8 mouse cellular contexts compared by ENCODE assay signal in genomic region chrX:103532620-103533199, GRCm38 (mm10).
DNase-seq lines count a peak whose midpoint lies in the region; ATAC-seq and TF ChIP-seq lines count a peak whose summit lies in the region.
"Not testable (repeated sequence)": the region's sequence is repeated elsewhere in the genome, so short reads cannot be mapped to it uniquely, and the experiment has no call there.

No protein-coding gene starts in this region.

- H3K4me2 ChIP-seq in hindbrain, postnatal 0 days (ENCODE audit: low read depth, low read length); liver, embryonic 13.5 days; midbrain, embryonic 16.5 days (ENCODE audit: low read length); stomach, embryonic 14.5 days (replicated peaks; ENCODE audit: low read depth, low read length): not testable (repeated sequence)

- H3K27ac ChIP-seq in forebrain, embryonic 10.5 days = peak overlapping the region; percentile 91
- peak overlapping the region; percentile 80 for H3K27ac ChIP-seq in hindbrain, postnatal 0 days
- not testable (repeated sequence) for H3K27ac ChIP-seq in liver, embryonic 13.5 days
- peak overlapping the region; percentile 89 for H3K27ac ChIP-seq in midbrain, embryonic 16.5 days (ENCODE audit: low read length)
- H3K27ac ChIP-seq in stomach, embryonic 14.5 days (ENCODE audit: low read length) = peak overlapping the region; percentile 39; the same call in 1 of the 2 replicates

- WGBS in forebrain, embryonic 10.5 days = 0% methylated on average over 2 of the region's 2 CpGs
- WGBS in hindbrain, postnatal 0 days = 15% methylated on average over 1 of the region's 2 CpGs
- 57% methylated on average over 1 of the region's 2 CpGs for whole genome bisulfite sequencing in liver, embryonic 13.5 days (ENCODE audit: insufficient replicate concordance)
- WGBS in midbrain, embryonic 16.5 days = 10% methylated on average over 1 of the region's 2 CpGs
- WGBS in stomach, embryonic 14.5 days = 63% methylated on average over 1 of the region's 2 CpGs

- H3K4me1 ChIP-seq in forebrain, embryonic 10.5 days = peaks cover 57% of the 10 kb centered on the region
- not testable (repeated sequence) for H3K4me1 ChIP-seq in hindbrain, postnatal 0 days (ENCODE audit: insufficient read depth, low read length); liver, embryonic 13.5 days (replicated peaks); stomach, embryonic 14.5 days (ENCODE audit: control insufficient read depth, insufficient read depth, low read length)
- H3K4me1 ChIP-seq in midbrain, embryonic 16.5 days (ENCODE audit: control insufficient read depth, insufficient read depth, low read length) = peaks cover 12% of the 10 kb centered on the region

- H3K36me3 ChIP-seq in forebrain, embryonic 10.5 days (replicated peaks); hindbrain, postnatal 0 days (ENCODE audit: insufficient read depth, low read length); liver, embryonic 13.5 days; midbrain, embryonic 16.5 days (ENCODE audit: control insufficient read depth, insufficient read depth, low read length); stomach, embryonic 14.5 days (ENCODE audit: control insufficient read depth, insufficient read depth, low read length): not testable (repeated sequence)

- not testable (repeated sequence) for H3K27me3 ChIP-seq in forebrain, embryonic 10.5 days (ENCODE audit: poor library complexity, severe bottlenecking); hindbrain, postnatal 0 days (ENCODE audit: insufficient read depth, low read length); liver, embryonic 13.5 days; midbrain, embryonic 16.5 days (ENCODE audit: control insufficient read depth, insufficient read depth, low read depth, low read length); stomach, embryonic 14.5 days (ENCODE audit: control insufficient read depth, insufficient read depth, low read length)

- peak; percentile 33 for ATAC-seq in granulocyte monocyte progenitor cell, adult 5-6 weeks (replicated peaks; ENCODE audit: poor library complexity, severe bottlenecking)
- ATAC-seq in hindbrain, postnatal 0 days = peak; percentile 93
- peak; percentile 50 for ATAC-seq in liver, embryonic 13.5 days (ENCODE audit: low read depth)
- ATAC-seq in midbrain, embryonic 16.5 days = peak; percentile 93
- peak; percentile 85 for ATAC-seq in stomach, embryonic 14.5 days (ENCODE audit: insufficient number of reproducible peaks, insufficient read depth, low FRiP score, low read depth)

- DNase-seq in brain, adult 2 months (ENCODE audit: low read depth, low spot score) = peak; percentile 43
- peak; percentile 52 for DNase-seq in forebrain, embryonic 10.5 days (ENCODE audit: extremely low spot score, low spot score)
- peak; percentile 57 for DNase-seq in hindbrain, postnatal 0 days (ENCODE audit: low spot score)
- DNase-seq in layer of hippocampus, postnatal 14 days (ENCODE audit: low spot score in 2 of 2) = peak; percentile 49 to 50
- DNase-seq in liver, embryonic 13.5 days = not testable (repeated sequence)

- peak overlapping the region; percentile 16; the same call in 1 of the 2 replicates for H3K4me3 ChIP-seq in forebrain, embryonic 10.5 days
- H3K4me3 ChIP-seq in hindbrain, postnatal 0 days (ENCODE audit: low read length); liver, embryonic 13.5 days (replicated peaks); midbrain, embryonic 16.5 days (ENCODE audit: low read depth, low read length); stomach, embryonic 14.5 days (ENCODE audit: low read depth, low read length): not testable (repeated sequence)

- TF ChIP-seq CTCF in hindbrain, postnatal 0 days (IDR thresholded peaks at IDR 0.05; ENCODE audit: low read depth) = not testable (repeated sequence)

- H3K9ac ChIP-seq in hindbrain, postnatal 0 days (replicated peaks; ENCODE audit: low read length); liver, embryonic 13.5 days; stomach, embryonic 14.5 days (replicated peaks; ENCODE audit: low read depth, low read length): not testable (repeated sequence)
- peak overlapping the region; percentile 5; the same call in 1 of the 2 replicates for H3K9ac ChIP-seq in midbrain, embryonic 16.5 days (ENCODE audit: low read depth, low read length)

- not testable (repeated sequence) for H3K9me3 ChIP-seq in forebrain, embryonic 10.5 days; hindbrain, postnatal 0 days (ENCODE audit: low read length); liver, embryonic 13.5 days (replicated peaks); midbrain, embryonic 16.5 days (replicated peaks; ENCODE audit: control insufficient read depth, low read length, poor library complexity, severe bottlenecking); stomach, embryonic 14.5 days (ENCODE audit: control insufficient read depth, low read depth, low read length)

Comparison
In these comparisons a context has a peak if more than half of its experiments do, and no peak if none do; other contexts are left out.
1. ATAC-seq: peak in every context shown above with its lines; median percentile 93 in hindbrain, postnatal 0 days; 93 in midbrain, embryonic 16.5 days; 85 in stomach, embryonic 14.5 days; 50 in liver, embryonic 13.5 days; 33 in granulocyte monocyte progenitor cell, adult 5-6 weeks.